Mouse (Mus musculus) right cerebral cortex, postnatal 14 days (tissue): Measurements from ENCODE around the gene Trpm3.

Experiments
- DNase-seq: peaks from one replicate; pipeline ENCODE4 v3.0.0; 2022

Trpm3 gene

GRCm38 (mm10) chr19:22308081-22308480 is 169.2 kb downstream of the Trpm3 start:
- no peak for DNase-seq

DNA sequence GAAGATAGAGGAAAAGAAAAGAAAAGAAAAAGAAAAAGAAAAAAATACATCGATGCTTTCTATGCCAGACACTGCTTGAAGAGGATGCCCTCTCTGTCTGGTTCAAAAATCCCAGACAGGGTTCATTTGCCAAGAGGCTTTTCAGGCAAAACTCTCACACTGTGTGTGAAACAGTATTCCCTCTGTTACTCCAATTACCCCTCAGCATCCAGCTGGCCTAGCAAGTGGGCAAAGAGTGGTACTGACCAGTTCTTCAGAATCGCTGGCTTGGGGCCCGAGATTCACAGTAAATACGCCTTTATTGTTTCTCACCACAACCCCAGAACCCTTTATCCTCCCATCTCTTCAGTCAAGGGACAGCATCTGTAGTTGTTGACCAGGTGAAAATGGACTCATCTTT is 178.5 kb downstream of the Trpm3 start:
- DNase-seq, result no peak

GRCm38 (mm10) chr19:22326813-22327212 is 188.0 kb downstream of the Trpm3 start:
- no peak for DNase-seq

DNA sequence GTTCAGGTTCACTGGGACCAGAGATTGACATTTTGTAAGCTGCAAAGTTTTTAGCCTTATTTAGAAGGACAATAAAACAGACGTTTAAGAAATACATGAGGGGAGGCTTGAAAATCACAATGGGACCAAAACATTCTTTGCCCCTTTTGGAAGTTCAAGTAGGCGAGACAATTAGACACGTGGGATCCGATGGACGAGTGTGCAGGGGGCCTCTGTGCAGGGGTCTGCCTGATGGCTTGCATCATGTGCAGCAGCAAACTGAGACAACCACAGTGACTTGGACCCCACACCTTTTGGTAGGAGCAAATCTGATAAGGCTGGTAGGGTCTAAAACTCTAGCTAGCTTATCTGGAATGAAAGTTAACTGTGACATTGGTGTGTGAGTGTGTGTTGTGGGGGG is 188.4 kb downstream of the Trpm3 start:
- no peak for DNase-seq

- no peak for DNase-seq
Observed at GRCm38 (mm10) chr19:22336278-22336677, 197.4 kb downstream of the Trpm3 start.

DNA sequence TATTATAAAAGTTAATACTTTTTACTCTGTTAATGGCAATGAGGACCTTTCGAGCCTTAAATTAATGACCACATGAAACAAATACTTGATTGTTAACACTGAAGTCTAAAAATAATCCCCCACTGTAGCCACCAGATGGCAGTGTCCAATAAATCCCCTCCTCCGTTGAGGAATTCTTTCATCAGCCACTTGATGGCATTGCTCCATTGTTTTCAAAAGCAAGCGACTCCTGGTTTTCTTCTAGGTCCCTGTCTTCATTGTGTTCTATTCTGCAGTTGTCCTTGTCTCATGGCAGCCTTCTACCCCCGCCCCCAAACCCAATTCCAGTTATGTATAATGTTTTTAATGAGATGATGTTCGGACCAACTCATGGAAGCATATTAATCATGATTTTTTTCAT is 198.6 kb downstream of the Trpm3 start:
- DNase-seq, result peak; percentile 32

GRCm38 (mm10) chr19:22338927-22339326 is 200.1 kb downstream of the Trpm3 start:
- DNase-seq, result no peak

- DNase-seq, result no peak
Observed at GRCm38 (mm10) chr19:22354037-22354541, 215.2 kb downstream of the Trpm3 start.

GRCm38 (mm10) chr19:22386890-22387289 is 248.0 kb downstream of the Trpm3 start:
- no peak for DNase-seq

DNA sequence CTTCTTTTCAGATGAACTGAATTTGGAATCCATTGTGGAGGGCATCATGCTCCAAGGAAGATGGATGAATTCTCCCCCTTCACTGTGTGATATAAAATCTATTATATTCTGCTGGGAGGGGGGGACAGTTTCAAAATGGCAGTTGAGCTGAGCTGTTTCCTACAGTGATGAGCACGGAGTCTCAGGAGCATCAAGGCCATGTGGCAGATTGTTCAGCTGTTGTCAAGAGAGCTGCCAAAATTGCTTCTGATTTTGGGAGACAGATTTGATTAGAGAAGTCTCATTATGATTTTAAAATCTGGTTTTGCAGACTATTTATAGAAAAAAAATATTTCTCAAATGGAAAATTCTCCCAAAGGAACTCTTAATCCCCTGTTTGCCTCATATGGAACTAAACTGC is 255.9 kb downstream of the Trpm3 start:
- no peak for DNase-seq

DNA sequence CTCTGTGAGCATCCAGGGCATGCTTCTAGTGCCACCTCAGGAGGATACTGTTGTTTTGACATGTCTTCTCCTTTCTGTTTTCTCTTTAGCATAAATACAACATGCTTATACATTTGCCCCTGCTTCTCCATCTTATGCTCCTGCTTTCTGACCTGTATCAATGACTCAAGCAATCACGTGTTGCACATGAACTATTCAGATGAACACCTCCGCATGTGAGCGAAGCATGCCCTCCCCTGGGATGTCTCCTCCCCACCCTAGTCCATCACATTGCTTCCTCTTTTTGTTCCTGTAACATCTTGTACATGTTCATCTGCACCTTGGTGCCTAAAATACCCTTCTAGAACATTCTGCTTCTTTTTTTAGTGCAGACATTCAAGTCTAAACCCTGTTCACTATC is 265.2 kb downstream of the Trpm3 start:
- DNase-seq, result no peak

- no peak for DNase-seq
Observed at GRCm38 (mm10) chr19:22418239-22418638, 279.4 kb downstream of the Trpm3 start.

DNA sequence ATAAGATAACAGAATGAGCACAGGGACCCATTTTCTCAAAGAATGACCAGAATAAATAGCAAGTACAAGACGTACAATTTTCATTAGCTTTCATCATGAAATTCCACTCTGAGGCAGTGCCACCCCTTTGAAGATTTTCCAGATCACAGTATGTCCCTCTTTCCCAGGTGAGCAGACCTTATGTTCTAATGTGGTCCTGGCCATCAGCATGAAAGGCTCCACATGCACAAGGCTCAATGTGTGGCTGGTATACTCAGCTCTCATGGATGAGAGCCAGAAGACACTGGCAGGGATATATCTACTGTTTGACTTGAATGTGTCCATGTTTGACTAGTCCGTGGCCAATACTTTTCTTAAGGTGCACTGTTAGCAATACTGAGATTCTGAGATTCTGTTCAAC is 298.4 kb downstream of the Trpm3 start:
- DNase-seq, result no peak

DNA sequence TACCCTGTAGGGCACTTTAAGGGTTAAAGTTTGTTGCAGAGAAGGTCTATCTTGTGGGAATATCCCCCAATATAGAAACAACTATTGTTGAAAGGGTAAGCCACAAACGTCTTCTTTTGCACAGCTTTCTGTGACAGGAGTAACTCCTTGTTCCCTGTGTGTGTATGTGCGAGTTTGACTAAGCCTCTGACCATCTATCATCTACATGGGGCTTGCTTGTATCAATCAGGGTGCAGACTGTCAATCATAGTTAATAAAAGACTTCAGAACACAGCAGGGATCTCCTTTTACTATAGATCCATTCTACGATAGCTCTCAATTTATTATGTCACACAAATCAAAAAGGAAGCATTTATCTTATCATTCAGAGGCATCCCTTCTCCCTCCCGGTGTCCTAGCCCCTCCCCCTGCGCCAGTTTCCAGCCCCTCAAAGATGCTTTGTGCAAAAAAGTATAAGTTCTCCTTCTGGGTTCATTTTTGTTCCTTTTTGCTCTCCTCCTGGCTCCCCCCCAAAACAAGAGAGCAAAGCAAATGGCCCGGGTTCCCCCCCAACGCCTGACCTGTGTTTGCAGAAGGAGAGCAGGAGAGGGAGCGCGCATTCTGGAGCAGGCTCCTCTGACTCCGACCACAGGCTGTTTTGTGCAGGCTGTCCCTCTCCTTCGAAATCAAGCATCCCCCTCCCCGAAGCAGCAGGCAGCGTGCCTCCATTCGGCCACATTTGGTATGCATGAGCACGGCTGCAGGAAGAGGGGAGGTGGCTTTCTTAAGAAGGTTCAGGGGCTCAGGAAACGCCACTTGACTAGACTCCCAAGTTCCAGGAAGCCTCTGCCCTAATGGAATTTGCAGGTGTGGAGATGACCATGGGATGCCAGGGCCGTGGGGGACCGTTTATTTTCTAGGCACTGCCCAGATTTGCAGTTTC is 308.8 kb downstream of the Trpm3 start:
- DNase-seq, result peak; percentile 17

DNA sequence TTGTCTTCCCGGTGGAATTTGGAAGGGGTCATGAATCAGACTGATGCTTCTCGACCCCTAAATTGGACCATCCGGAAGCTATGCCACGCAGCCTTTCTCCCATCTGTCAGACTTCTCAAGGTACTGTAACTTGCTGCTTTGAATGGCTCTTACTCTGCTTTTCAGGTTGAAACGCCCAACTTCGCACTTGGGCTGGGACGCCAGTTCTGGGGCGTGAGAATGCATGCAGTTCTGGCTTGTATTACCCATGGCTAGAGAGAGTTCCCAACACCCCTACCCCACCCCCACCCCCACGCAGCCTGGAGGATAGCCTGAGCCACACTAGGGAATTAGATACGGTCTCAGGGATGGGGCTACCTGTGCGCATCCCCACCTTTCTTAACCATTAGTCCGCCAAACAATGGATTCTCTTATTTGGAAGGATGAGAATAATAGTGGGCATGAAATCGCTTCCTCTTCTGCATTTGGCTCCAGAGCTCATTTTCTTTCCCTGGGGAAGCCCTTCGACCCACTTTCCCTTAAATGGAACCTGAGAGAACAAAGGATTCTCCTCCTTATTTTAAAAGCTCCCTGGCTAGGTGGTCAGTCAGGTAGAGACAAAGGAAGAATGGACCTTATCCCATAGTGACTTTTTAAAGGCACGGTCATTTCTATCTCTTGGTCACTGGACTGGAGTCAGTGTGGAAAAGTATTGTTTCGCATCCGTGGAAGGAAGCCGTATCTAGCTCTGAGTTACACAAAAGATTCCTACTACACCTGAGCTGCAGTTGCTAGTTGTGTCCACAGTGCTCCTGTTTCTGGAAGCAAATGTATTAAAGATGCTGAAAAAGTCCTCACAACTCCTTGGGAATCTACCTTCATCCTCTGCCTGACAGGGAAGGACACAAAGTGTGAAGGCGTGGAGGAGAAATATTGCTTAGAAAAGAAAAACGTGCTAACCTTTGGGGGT is 309.8 kb downstream of the Trpm3 start:
- no peak for DNase-seq

GRCm38 (mm10) chr19:22451290-22451689 is 312.4 kb downstream of the Trpm3 start:
- no peak for DNase-seq

DNA sequence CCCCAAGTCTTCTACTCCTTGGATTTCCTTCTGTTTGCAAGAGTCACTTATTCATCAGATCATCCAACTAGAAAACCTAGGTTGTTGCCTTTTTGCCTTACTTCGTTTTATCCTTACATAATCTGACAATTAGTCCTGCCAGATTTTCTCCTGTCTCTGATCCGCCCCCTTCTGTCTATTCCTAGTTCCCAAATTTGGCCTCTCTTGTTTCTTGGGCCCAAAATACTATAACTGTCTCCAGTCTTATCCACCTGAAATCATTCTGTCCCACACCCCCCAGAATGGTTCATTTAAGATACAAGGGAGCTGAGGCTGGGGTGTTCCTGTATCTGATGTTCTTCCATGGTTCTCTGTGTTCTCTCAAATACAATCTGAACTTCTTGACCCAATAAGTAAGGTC is 318.1 kb downstream of the Trpm3 start:
- no peak for DNase-seq

DNA sequence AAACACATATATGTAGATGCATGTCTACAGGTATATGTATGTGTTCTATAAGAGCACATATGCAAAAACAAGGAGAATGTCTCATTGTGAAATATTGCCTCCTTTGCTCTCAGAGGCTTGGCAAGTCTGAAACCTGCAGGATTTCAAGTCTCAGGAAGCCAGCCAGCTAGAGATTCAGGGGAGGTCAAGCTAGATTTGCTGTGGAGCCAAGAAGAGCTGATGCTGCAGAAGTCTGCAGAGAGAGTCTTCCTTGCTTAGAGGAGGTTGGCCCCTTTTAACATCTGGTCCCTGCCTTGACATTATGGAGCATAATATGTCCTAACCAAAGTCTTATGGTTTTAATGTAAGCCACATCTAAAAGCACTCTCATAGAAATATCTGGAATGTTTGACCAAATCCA is 323.2 kb downstream of the Trpm3 start:
- DNase-seq, result no peak

DNA sequence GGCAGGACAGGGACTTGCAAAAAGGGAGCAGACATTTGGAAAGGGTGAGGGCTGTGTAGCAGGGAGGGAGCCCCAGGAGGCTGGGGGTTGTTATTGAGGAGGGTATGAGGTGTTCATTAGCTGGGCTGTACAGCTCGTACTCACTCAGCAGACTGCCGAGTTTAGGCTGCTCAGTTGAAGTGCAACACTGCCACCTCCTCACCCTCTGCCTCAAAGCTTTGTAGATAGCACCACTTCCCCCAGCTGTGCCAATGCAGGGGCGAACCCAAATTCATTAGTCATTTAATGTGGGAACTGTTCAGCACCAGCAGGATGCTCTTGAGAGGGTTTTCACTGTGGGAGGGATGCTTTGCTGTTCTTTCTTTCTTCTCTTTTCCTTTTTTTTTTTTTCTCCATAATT is 324.7 kb downstream of the Trpm3 start:
- peak; percentile 30 for DNase-seq

DNA sequence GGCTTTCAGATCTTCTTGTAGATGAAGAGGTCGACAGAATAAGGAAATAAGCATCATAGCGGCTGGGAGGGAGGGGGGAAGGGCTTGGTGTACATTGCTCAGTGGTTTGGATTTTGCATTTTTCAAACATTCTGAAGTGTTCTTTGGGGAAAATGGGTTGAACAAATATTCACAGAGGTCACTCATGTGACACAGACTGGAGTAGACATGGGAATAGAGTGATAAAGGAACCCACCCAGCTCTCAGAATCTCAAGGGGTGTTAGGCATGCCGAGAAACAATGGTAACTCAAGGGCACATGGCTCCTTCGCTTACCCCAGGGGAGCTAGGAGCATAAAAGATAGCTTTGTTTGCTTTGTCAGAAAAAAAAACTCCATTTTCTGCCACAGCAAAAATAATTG is 330.8 kb downstream of the Trpm3 start:
- no peak for DNase-seq

GRCm38 (mm10) chr19:22473030-22473712 is 334.3 kb downstream of the Trpm3 start:
- no peak for DNase-seq

GRCm38 (mm10) chr19:22478295-22478989 is 339.6 kb downstream of the Trpm3 start:
- DNase-seq, result no peak
